Mouse (Mus musculus) cortical plate, adult 2 months (tissue): ENCODE measurements around the gene Gadd45g.

Experiments used
- CTCF ChIP-seq: fragments of 200-500 bp; IDR thresholded peaks from 2 replicates; pipeline ENCODE4 v1.5.1; 2011; ENCODE audit warnings: mild to moderate bottlenecking, control low read depth, low read length; ENCODE audit not compliant: insufficient read depth; ENCODE audit errors: extremely low read depth
- POLR2A ChIP-seq: fragments of 200-500 bp; IDR thresholded peaks from 2 replicates; pipeline ENCODE4 v1.6.1; 2011; ENCODE audit warnings: mild to moderate bottlenecking, low read length, control low read depth; ENCODE audit not compliant: insufficient read depth; ENCODE audit errors: extremely low read depth

- TF ChIP-seq POLR2A = no peak
- TF ChIP-seq CTCF = no peak
These were observed 12.0 kb upstream of the Gadd45g start for GRCm38 (mm10) chr13:51834520-51834919.
